Mouse (Mus musculus) heart, embryonic 10.5 days (tissue): Measurements from ENCODE around the gene Tcf7l2. TPM values are rescaled to one million over a fixed set of nuclear protein-coding genes. Genes with fewer than 3 reads are reported as not detected.

Experiments used
- DNase-seq: peaks from one replicate; pipeline ENCODE4 v3.0.0-alpha.2; 2017; ENCODE audit warnings: low spot score
- H3K27ac ChIP-seq: fragments of 300-500 bp; sonication (generic); 2 replicates; pipeline ENCODE4 v1.5.1; 2016; ENCODE audit warnings: mild to moderate bottlenecking
- H3K27me3 ChIP-seq: fragments of 300-500 bp; sonication (generic); 2 replicates; pipeline ENCODE4 v1.6.1; 2016; ENCODE audit warnings: mild to moderate bottlenecking; ENCODE audit not compliant: poor library complexity, insufficient read depth, severe bottlenecking
- H3K36me3 ChIP-seq: fragments of 300-500 bp; sonication (generic); 2 replicates; pipeline ENCODE4 v1.6.1; 2016; ENCODE audit warnings: mild to moderate bottlenecking, moderate library complexity
- H3K4me1 ChIP-seq: fragments of 300-500 bp; sonication (generic); 2 replicates; pipeline ENCODE4 v1.6.1; 2016; ENCODE audit warnings: mild to moderate bottlenecking
- H3K4me3 ChIP-seq: fragments of 300-500 bp; sonication (generic); 2 replicates; pipeline ENCODE4 v1.5.1; 2016; ENCODE audit warnings: mild to moderate bottlenecking, moderate library complexity
- H3K9me3 ChIP-seq: fragments of 300-500 bp; sonication (generic); 2 replicates; pipeline ENCODE4 v1.6.1; 2016; ENCODE audit warnings: mild to moderate bottlenecking, moderate library complexity
- WGBS: fragments of 180-500 bp; shearing (Covaris S2); methylation state at CpG from one replicate; pipeline ENCODE4 v1.1.7; 2016; 5-methylcytosine and 5-hydroxymethylcytosine counted together
- polyA plus RNA-seq: library from polyadenylated mRNA; unstranded; fragments of >200 nt; fragmentation: Nextera tagmentation; extraction: Ambion mirVana; gene quantifications from 2 replicates; pipeline ENCODE4 v1.2.1, GENCODE M21; 2016

Gene Tcf7l2
- polyA plus RNA-seq, 1 experiment from 2014 or later: 61.8 TPM

GRCm38 (mm10) chr19:55832122-55832521 lies 90.5 kb downstream of the Tcf7l2 start:
- no peak overlapping the region for H3K27ac ChIP-seq
- H3K4me3 ChIP-seq: no peak overlapping the region
- WGBS: 76% methylated on average over 4 of the region's 4 CpGs

GRCm38 (mm10) chr19:55833807-55834385 lies 92.3 kb downstream of the Tcf7l2 start:
- H3K9me3 ChIP-seq: peaks cover 3% of the 10 kb centered on the region; the same call in 1 of the 2 replicates
- 94% methylated on average over 4 of the region's 4 CpGs for WGBS
- H3K36me3 ChIP-seq: peaks cover 12% of the 10 kb centered on the region
- no peaks in the 10 kb centered on the region for H3K27me3 ChIP-seq
- H3K27ac ChIP-seq: no peak overlapping the region
- no peak for DNase-seq
- H3K4me1 ChIP-seq: peaks cover 36% of the 10 kb centered on the region
- no peak overlapping the region for H3K4me3 ChIP-seq

More at GRCm38 (mm10) chr19:55832122-55832521, 90.5 kb downstream of the Tcf7l2 start:
- peaks cover 3% of the 10 kb centered on the region; the same call in 1 of the 2 replicates for H3K9me3 ChIP-seq
- no peak for DNase-seq
- H3K27me3 ChIP-seq: no peaks in the 10 kb centered on the region
- H3K36me3 ChIP-seq: peaks cover 12% of the 10 kb centered on the region
- H3K4me1 ChIP-seq: peaks cover 37% of the 10 kb centered on the region

GRCm38 (mm10) chr19:55836930-55837687 lies 95.5 kb downstream of the Tcf7l2 start:
- DNase-seq: no peak
- Histone ChIP-seq H3K27ac (0 out of 2 replicates have a peak overlapping the region, but pooled peaks have one; percentile 10), H3K9me3 (peaks cover 3% of the 10 kb centered on the region; the same call in 1 of the 2 replicates), H3K27me3 (no peaks in the 10 kb centered on the region), H3K4me1 (peaks cover 53% of the 10 kb centered on the region), H3K4me3 (no peak overlapping the region), H3K36me3 (peaks cover 12% of the 10 kb centered on the region)
- 73% methylated on average over 5 of the region's 5 CpGs for WGBS

GRCm38 (mm10) chr19:55837924-55838323 lies 96.3 kb downstream of the Tcf7l2 start:
- Histone ChIP-seq H3K27ac (peak overlapping the region; percentile 65; the same call in 1 of the 2 replicates), H3K4me3 (no peak overlapping the region), H3K36me3 (peaks cover 9% of the 10 kb centered on the region), H3K4me1 (peaks cover 58% of the 10 kb centered on the region), H3K9me3 (peaks cover 3% of the 10 kb centered on the region; the same call in 1 of the 2 replicates), H3K27me3 (no peaks in the 10 kb centered on the region)
- DNase-seq: peak; percentile 77
- WGBS: 44% methylated on average over 9 of the region's 9 CpGs

- Histone ChIP-seq H3K4me3 (no peak overlapping the region), H3K9me3 (peaks cover 3% of the 10 kb centered on the region; the same call in 1 of the 2 replicates), H3K4me1 (peaks cover 60% of the 10 kb centered on the region), H3K27ac (peak overlapping the region; percentile 65), H3K27me3 (no peaks in the 10 kb centered on the region), H3K36me3 (peaks cover 8% of the 10 kb centered on the region)
- 52% methylated on average over 5 of the region's 5 CpGs for WGBS
- no peak for DNase-seq
These were observed 96.9 kb downstream of the Tcf7l2 start for GRCm38 (mm10) chr19:55838389-55839035.

GRCm38 (mm10) chr19:55839036-55839555 lies 97.5 kb downstream of the Tcf7l2 start:
- WGBS: 57% methylated on average over 10 of the region's 10 CpGs
- Histone ChIP-seq H3K4me1 (peaks cover 66% of the 10 kb centered on the region), H3K27ac (peak overlapping the region; percentile 65), H3K36me3 (0 out of 2 replicates have a peak, but pooled peaks cover 3% of the 10 kb centered on the region), H3K9me3 (no peaks in the 10 kb centered on the region), H3K27me3 (no peaks in the 10 kb centered on the region), H3K4me3 (no peak overlapping the region)
- DNase-seq: no peak

GRCm38 (mm10) chr19:55840499-55841121 lies 99.0 kb downstream of the Tcf7l2 start:
- Histone ChIP-seq H3K4me3 (no peak overlapping the region), H3K27me3 (no peaks in the 10 kb centered on the region), H3K36me3 (no peaks in the 10 kb centered on the region), H3K4me1 (peaks cover 70% of the 10 kb centered on the region), H3K9me3 (no peaks in the 10 kb centered on the region), H3K27ac (0 out of 2 replicates have a peak overlapping the region, but pooled peaks have one; percentile 13)
- 61% methylated on average over 10 of the region's 10 CpGs for WGBS
- no peak for DNase-seq

- H3K4me1 ChIP-seq: peaks cover 78% of the 10 kb centered on the region
- peak overlapping the region; percentile 8; the same call in 1 of the 2 replicates for H3K27ac ChIP-seq
- H3K27me3 ChIP-seq: no peaks in the 10 kb centered on the region
- WGBS: 19% methylated on average over 7 of the region's 7 CpGs
- H3K9me3 ChIP-seq: no peaks in the 10 kb centered on the region
- H3K4me3 ChIP-seq: peak overlapping the region; percentile 29; the same call in 1 of the 2 replicates
- no peaks in the 10 kb centered on the region for H3K36me3 ChIP-seq
- DNase-seq: no peak
These were observed 100.4 kb downstream of the Tcf7l2 start for GRCm38 (mm10) chr19:55842046-55842445.

- H3K27ac ChIP-seq: no peak overlapping the region
- WGBS: 91% methylated on average over 11 of the region's 11 CpGs
These were observed 101.7 kb downstream of the Tcf7l2 start for GRCm38 (mm10) chr19:55843111-55843887.

GRCm38 (mm10) chr19:55845702-55846101 lies 104.1 kb downstream of the Tcf7l2 start:
- H3K27ac ChIP-seq: no peak overlapping the region
- H3K4me1 ChIP-seq: peaks cover 59% of the 10 kb centered on the region
- H3K4me3 ChIP-seq: no peak overlapping the region
- no peaks in the 10 kb centered on the region for H3K9me3 ChIP-seq
- WGBS: 81% methylated on average over 2 of the region's 2 CpGs
- H3K36me3 ChIP-seq: no peaks in the 10 kb centered on the region
- H3K27me3 ChIP-seq: no peaks in the 10 kb centered on the region
- no peak for DNase-seq

More at GRCm38 (mm10) chr19:55843111-55843887, 101.7 kb downstream of the Tcf7l2 start:
- H3K4me3 ChIP-seq: no peak overlapping the region
- H3K36me3 ChIP-seq: no peaks in the 10 kb centered on the region
- no peak for DNase-seq
- H3K4me1 ChIP-seq: peaks cover 72% of the 10 kb centered on the region
- H3K9me3 ChIP-seq: no peaks in the 10 kb centered on the region
- no peaks in the 10 kb centered on the region for H3K27me3 ChIP-seq

GRCm38 (mm10) chr19:55846256-55846655 lies 104.6 kb downstream of the Tcf7l2 start:
- WGBS: 71% methylated on average over 6 of the region's 6 CpGs
- Histone ChIP-seq H3K36me3 (no peaks in the 10 kb centered on the region), H3K27ac (no peak overlapping the region), H3K27me3 (no peaks in the 10 kb centered on the region), H3K4me1 (peaks cover 53% of the 10 kb centered on the region), H3K4me3 (no peak overlapping the region), H3K9me3 (no peaks in the 10 kb centered on the region)
- DNase-seq: no peak

- 60% methylated on average over 4 of the region's 4 CpGs for WGBS
- no peak for DNase-seq
- no peaks in the 10 kb centered on the region for H3K9me3 ChIP-seq
- H3K27ac ChIP-seq: no peak overlapping the region
- no peak overlapping the region for H3K4me3 ChIP-seq
- H3K36me3 ChIP-seq: 0 out of 2 replicates have a peak, but pooled peaks cover 4% of the 10 kb centered on the region
- peaks cover 51% of the 10 kb centered on the region for H3K4me1 ChIP-seq
- H3K27me3 ChIP-seq: no peaks in the 10 kb centered on the region
These were observed 105.4 kb downstream of the Tcf7l2 start for GRCm38 (mm10) chr19:55847043-55847442.
